Mouse (Mus musculus) bone marrow, adult 2 months (tissue): ENCODE results near the gene Primpol.

Experiments
- CTCF ChIP-seq: fragments of 200-500 bp; IDR thresholded peaks from 2 replicates; pipeline ENCODE4 v1.5.1; 2011; ENCODE audit warnings: low read length, control low read depth; ENCODE audit not compliant: control insufficient read depth, insufficient read depth
- POLR2A ChIP-seq: fragments of 200-500 bp; IDR thresholded peaks from 2 replicates; pipeline ENCODE4 v1.6.1; 2011; ENCODE audit warnings: low read depth, mild to moderate bottlenecking, control low read depth, low read length, borderline replicate concordance; ENCODE audit not compliant: control insufficient read depth

GRCm38 (mm10) chr8:46655919-46656318 lies 38.9 kb upstream of the Primpol start:
- TF ChIP-seq CTCF (no peak), POLR2A (no peak)
